Mouse (Mus musculus) thymus, adult 2 months (tissue): ENCODE measurements at regions not wholly inside any gene's neighbourhood (a gene's known extent, or its start where the extent isn't known, plus 50 kb on each side); places are given as distances from the start of the nearest gene placed in this dataset.

Experiments
- CTCF ChIP-seq: fragments of 200-500 bp; IDR thresholded peaks from 2 replicates; pipeline ENCODE4 v1.5.1; 2012; ENCODE audit warnings: mild to moderate bottlenecking, control low read depth, low read length, moderate library complexity, borderline replicate concordance; ENCODE audit not compliant: control insufficient read depth, poor library complexity, insufficient read depth; ENCODE audit errors: extremely low read depth
- POLR2A ChIP-seq: fragments of 200-500 bp; IDR thresholded peaks from 2 replicates; pipeline ENCODE4 v1.6.1; 2012; ENCODE audit warnings: mild to moderate bottlenecking, low read length, control low read depth, moderate library complexity; ENCODE audit not compliant: control insufficient read depth, poor library complexity, insufficient read depth; ENCODE audit errors: extremely low read depth

- TF ChIP-seq POLR2A = no peak
- TF ChIP-seq CTCF = no peak
These were observed 491.9 kb upstream of the 4930452B06Rik start for GRCm38 (mm10) chr14:9157941-9158340.
